Mouse (Mus musculus): ENCODE measurements around the gene Plcd3. TPM values are rescaled to one million over a fixed set of nuclear protein-coding genes. Genes with fewer than 3 reads are reported as not detected.

Gene Plcd3
- polyA plus RNA-seq, 1 experiment from 2014 or later: 1.7 TPM

- Histone ChIP-seq H3K27ac (no peak overlapping the region), H3K9me3 (ENCODE audit: control insufficient read depth, low read length) (no peaks in the 10 kb centered on the region), H3K4me3 (replicated peaks; ENCODE audit: low read length) (no peak overlapping the region), H3K9ac (no peak overlapping the region), H3K4me1 (replicated peaks; ENCODE audit: control insufficient read depth, insufficient read depth, low read length) (no peaks in the 10 kb centered on the region), H3K27me3 (ENCODE audit: control insufficient read depth, insufficient read depth, low read length) (no peaks in the 10 kb centered on the region), H3K4me2 (replicated peaks) (no peak overlapping the region), H3K36me3 (replicated peaks; ENCODE audit: control insufficient read depth, insufficient read depth) (peaks cover 50% of the 10 kb centered on the region)
- ATAC-seq (ENCODE audit: low FRiP score) (no peak), DNase-seq (ENCODE audit: low spot score) (no peak)
- WGBS: 71% methylated on average over 4 of the region's 4 CpGs
These were observed 58.6 kb downstream of the Plcd3 start for GRCm38 (mm10) chr11:103042828-103043227.

GRCm38 (mm10) chr11:103038037-103038436 lies 63.4 kb downstream of the Plcd3 start:
- WGBS: 88% methylated on average over 6 of the region's 6 CpGs
- peaks cover 3% of the 10 kb centered on the region; the same call in 1 of the 2 replicates for H3K36me3 ChIP-seq (replicated peaks; ENCODE audit: control insufficient read depth, insufficient read depth)
- ATAC-seq (ENCODE audit: low FRiP score) (no peak), DNase-seq (ENCODE audit: low spot score) (no peak)
- no peak overlapping the region for H3K4me2 ChIP-seq (replicated peaks)
- H3K27me3 ChIP-seq (ENCODE audit: control insufficient read depth, insufficient read depth, low read length): no peaks in the 10 kb centered on the region
- H3K4me1 ChIP-seq (replicated peaks; ENCODE audit: control insufficient read depth, insufficient read depth, low read length): no peaks in the 10 kb centered on the region
- H3K9ac ChIP-seq: no peak overlapping the region
- no peak overlapping the region for H3K27ac ChIP-seq
- H3K9me3 ChIP-seq (ENCODE audit: control insufficient read depth, low read length): no peaks in the 10 kb centered on the region
- H3K4me3 ChIP-seq (replicated peaks; ENCODE audit: low read length): no peak overlapping the region

- whole genome bisulfite sequencing: 89% methylated on average over 8 of the region's 8 CpGs
- H3K4me2 ChIP-seq (replicated peaks): no peak overlapping the region
- H3K4me3 ChIP-seq (replicated peaks; ENCODE audit: low read length): no peak overlapping the region
- no peak overlapping the region for H3K9ac ChIP-seq
- no peaks in the 10 kb centered on the region for H3K4me1 ChIP-seq (replicated peaks; ENCODE audit: control insufficient read depth, insufficient read depth, low read length)
- H3K36me3 ChIP-seq (replicated peaks; ENCODE audit: control insufficient read depth, insufficient read depth): no peaks in the 10 kb centered on the region
- no peak overlapping the region for H3K27ac ChIP-seq
- no peaks in the 10 kb centered on the region for H3K9me3 ChIP-seq (ENCODE audit: control insufficient read depth, low read length)
- DNase-seq (ENCODE audit: low spot score) (no peak), ATAC-seq (ENCODE audit: low FRiP score) (no peak)
- no peaks in the 10 kb centered on the region for H3K27me3 ChIP-seq (ENCODE audit: control insufficient read depth, insufficient read depth, low read length)
These were observed 64.5 kb downstream of the Plcd3 start for GRCm38 (mm10) chr11:103036881-103037465.

- no peak overlapping the region for H3K4me3 ChIP-seq (replicated peaks; ENCODE audit: low read length)
- ATAC-seq (ENCODE audit: low FRiP score) (no peak), DNase-seq (ENCODE audit: low spot score) (no peak)
- H3K36me3 ChIP-seq (replicated peaks; ENCODE audit: control insufficient read depth, insufficient read depth): no peaks in the 10 kb centered on the region
- H3K4me2 ChIP-seq (replicated peaks): no peak overlapping the region
- H3K4me1 ChIP-seq (replicated peaks; ENCODE audit: control insufficient read depth, insufficient read depth, low read length): no peaks in the 10 kb centered on the region
- 91% methylated on average over 6 of the region's 6 CpGs for WGBS
- H3K9me3 ChIP-seq (ENCODE audit: control insufficient read depth, low read length): no peaks in the 10 kb centered on the region
- no peaks in the 10 kb centered on the region for H3K27me3 ChIP-seq (ENCODE audit: control insufficient read depth, insufficient read depth, low read length)
- H3K9ac ChIP-seq: no peak overlapping the region
- H3K27ac ChIP-seq: no peak overlapping the region
These were observed 66.5 kb downstream of the Plcd3 start for GRCm38 (mm10) chr11:103035007-103035406.

GRCm38 (mm10) chr11:103033030-103033429 lies 68.4 kb downstream of the Plcd3 start:
- Histone ChIP-seq H3K4me1 (replicated peaks; ENCODE audit: control insufficient read depth, insufficient read depth, low read length) (peaks cover 9% of the 10 kb centered on the region), H3K27me3 (ENCODE audit: control insufficient read depth, insufficient read depth, low read length) (no peaks in the 10 kb centered on the region), H3K9ac (no peak overlapping the region), H3K4me3 (replicated peaks; ENCODE audit: low read length) (no peak overlapping the region), H3K4me2 (replicated peaks) (no peak overlapping the region), H3K27ac (no peak overlapping the region), H3K36me3 (replicated peaks; ENCODE audit: control insufficient read depth, insufficient read depth) (no peaks in the 10 kb centered on the region), H3K9me3 (ENCODE audit: control insufficient read depth, low read length) (no peaks in the 10 kb centered on the region)
- DNase-seq (ENCODE audit: low spot score) (no peak), ATAC-seq (ENCODE audit: low FRiP score) (no peak)
- WGBS: 95% methylated on average over 3 of the region's 3 CpGs

GRCm38 (mm10) chr11:103028176-103028891 lies 73.1 kb downstream of the Plcd3 start, which contains the start of the genes Nmt1 and Dcakd:
TSS of gene Nmt1 (plus strand) at chr11:103028190.
TSS of gene Dcakd (minus strand) at chr11:103028333.
- ATAC-seq (ENCODE audit: low FRiP score): peak; percentile 99
- WGBS: under 1% methylated on average over 36 of the region's 36 CpGs

GRCm38 (mm10) chr11:103027570-103028175 lies 73.8 kb downstream of the Plcd3 start:
- H3K4me1 ChIP-seq (replicated peaks; ENCODE audit: control insufficient read depth, insufficient read depth, low read length): peaks cover 16% of the 10 kb centered on the region
- H3K9ac ChIP-seq: peak overlapping the region; percentile 57
- DNase-seq (ENCODE audit: low spot score) (no peak), ATAC-seq (ENCODE audit: low FRiP score) (peak; percentile 10; the same call in 1 of the 2 replicates)
- no peak overlapping the region for H3K27ac ChIP-seq
- H3K27me3 ChIP-seq (ENCODE audit: control insufficient read depth, insufficient read depth, low read length): no peaks in the 10 kb centered on the region
- 18% methylated on average over 8 of the region's 8 CpGs for WGBS
- H3K4me3 ChIP-seq (replicated peaks; ENCODE audit: low read length): peak overlapping the region; percentile 50
- no peaks in the 10 kb centered on the region for H3K9me3 ChIP-seq (ENCODE audit: control insufficient read depth, low read length)
- H3K4me2 ChIP-seq (replicated peaks): peak overlapping the region; percentile 57
- peaks cover 10% of the 10 kb centered on the region for H3K36me3 ChIP-seq (replicated peaks; ENCODE audit: control insufficient read depth, insufficient read depth)

More at GRCm38 (mm10) chr11:103028176-103028891, 73.1 kb downstream of the Plcd3 start, which contains the start of the genes Nmt1 and Dcakd:
- peak; percentile 98 for DNase-seq (ENCODE audit: low spot score)
- Histone ChIP-seq H3K9ac (peak within 1 kb of the TSS; percentile 57), H3K27me3 (ENCODE audit: control insufficient read depth, insufficient read depth, low read length) (no peaks in the 10 kb centered on the region), H3K36me3 (replicated peaks; ENCODE audit: control insufficient read depth, insufficient read depth) (peaks cover 10% of the 10 kb centered on the region), H3K4me1 (replicated peaks; ENCODE audit: control insufficient read depth, insufficient read depth, low read length) (peaks cover 16% of the 10 kb centered on the region), H3K4me3 (replicated peaks; ENCODE audit: low read length) (peak within 1 kb of the TSS; percentile 50), H3K27ac (peak within 1 kb of the TSS; percentile 47), H3K9me3 (ENCODE audit: control insufficient read depth, low read length) (no peaks in the 10 kb centered on the region), H3K4me2 (replicated peaks) (peak within 1 kb of the TSS; percentile 59)

- H3K4me2 ChIP-seq (replicated peaks): peak overlapping the region; percentile 57; the same call in 1 of the 2 replicates
- DNase-seq (ENCODE audit: low spot score): no peak
- H3K27ac ChIP-seq: no peak overlapping the region
- WGBS: 94% methylated on average over 3 of the region's 3 CpGs
- H3K27me3 ChIP-seq (ENCODE audit: control insufficient read depth, insufficient read depth, low read length): no peaks in the 10 kb centered on the region
- no peaks in the 10 kb centered on the region for H3K9me3 ChIP-seq (ENCODE audit: control insufficient read depth, low read length)
- ATAC-seq (ENCODE audit: low FRiP score): no peak
- peaks cover 10% of the 10 kb centered on the region for H3K36me3 ChIP-seq (replicated peaks; ENCODE audit: control insufficient read depth, insufficient read depth)
- peaks cover 16% of the 10 kb centered on the region for H3K4me1 ChIP-seq (replicated peaks; ENCODE audit: control insufficient read depth, insufficient read depth, low read length)
- H3K4me3 ChIP-seq (replicated peaks; ENCODE audit: low read length): no peak overlapping the region
- no peak overlapping the region for H3K9ac ChIP-seq
These were observed 74.6 kb downstream of the Plcd3 start for GRCm38 (mm10) chr11:103026901-103027300.

GRCm38 (mm10) chr11:103023974-103024373 lies 77.5 kb downstream of the Plcd3 start:
- Histone ChIP-seq H3K27me3 (ENCODE audit: control insufficient read depth, insufficient read depth, low read length) (no peaks in the 10 kb centered on the region), H3K27ac (no peak overlapping the region), H3K9me3 (ENCODE audit: control insufficient read depth, low read length) (no peaks in the 10 kb centered on the region), H3K4me1 (replicated peaks; ENCODE audit: control insufficient read depth, insufficient read depth, low read length) (peaks cover 7% of the 10 kb centered on the region; the same call in 1 of the 2 replicates), H3K4me2 (replicated peaks) (no peak overlapping the region), H3K4me3 (replicated peaks; ENCODE audit: low read length) (no peak overlapping the region), H3K36me3 (replicated peaks; ENCODE audit: control insufficient read depth, insufficient read depth) (peaks cover 10% of the 10 kb centered on the region), H3K9ac (no peak overlapping the region)
- 91% methylated on average over 3 of the region's 3 CpGs for WGBS
- no peak for ATAC-seq (ENCODE audit: low FRiP score)
- no peak for DNase-seq (ENCODE audit: low spot score)

All from hindbrain, embryonic 14.5 days (tissue).